In genomic region chr2:31451530-31451929, GRCm38 (mm10) we compare ENCODE assay signal across 19 mouse cellular contexts. TPM values are rescaled to one million over a fixed set of nuclear protein-coding genes. Genes with fewer than 3 reads are reported as not detected.
DNase-seq lines count a peak whose midpoint lies in the region; TF ChIP-seq lines count a peak whose summit lies in the region.
"Had no signal": no experiment of that assay in that cellular context is flagged by ENCODE, and none has a peak within 500 bp of the region (broad histone marks: within the 10 kb centered on the region; RNA-seq: fewer than 3 reads in every experiment).

No protein-coding gene starts in this region.

- H3K27ac ChIP-seq in CH12.LX (ENCODE audit: insufficient read depth, low read depth) = no peak overlapping the region
- H3K27ac ChIP-seq: heart, adult 2 months; heart, embryonic 15.5 days; limb, embryonic 12.5 days; midbrain, embryonic 12.5 days; neural tube, embryonic 13.5 days had no signal

- no peaks in the 10 kb centered on the region for H3K27me3 ChIP-seq in CH12.LX (replicated peaks)
- H3K27me3 ChIP-seq: heart, embryonic 15.5 days; limb, embryonic 12.5 days; liver, embryonic 13.5 days had no signal

- no peak overlapping the region for H3K4me2 ChIP-seq in CH12.LX (ENCODE audit: insufficient read depth, low read depth, poor library complexity, severe bottlenecking)
- H3K4me2 ChIP-seq: heart, embryonic 15.5 days; limb, embryonic 12.5 days; liver, embryonic 13.5 days; lung, embryonic 14.5 days; midbrain, embryonic 12.5 days; neural tube, embryonic 13.5 days had no signal

- no peak for TF ChIP-seq POLR2A in CH12.LX (IDR thresholded peaks at IDR 0.05; ENCODE audit: low read depth, low read length)

- in situ Hi-C loops in CH12.LX (cut with MboI; ENCODE audit: low pct_ligation_motif_present, low pct_unique_long_range_greater_than_20kb, low sequenced_read_pairs) = loop anchor here (25.0 kb wide), 1 partner anchor 389 kb away; no protein-coding TSS in a partner anchor

- H3K4me1 ChIP-seq in CH12.LX (ENCODE audit: control insufficient read depth in 1 of 2, insufficient read depth in 2 of 2) = peaks cover 38 to 79% of the 10 kb centered on the region in 2 experiments

- H3K4me3 ChIP-seq in CH12.LX (replicated peaks in 1 of 3; ENCODE audit: low read depth in 2 of 3, low read length in 2 of 3, poor library complexity in 1 of 3) = no peak overlapping the region
- H3K4me3 ChIP-seq: heart, adult 2 months; heart, embryonic 15.5 days; limb, embryonic 12.5 days; liver, embryonic 13.5 days; midbrain, embryonic 12.5 days; neural tube, embryonic 13.5 days had no signal

- no peak overlapping the region for H3K9ac ChIP-seq in CH12.LX (ENCODE audit: insufficient read depth, low read depth)
- H3K9ac ChIP-seq: heart, embryonic 15.5 days; limb, embryonic 12.5 days; liver, embryonic 13.5 days; lung, embryonic 14.5 days; midbrain, embryonic 12.5 days; neural tube, embryonic 13.5 days had no signal

- peak; percentile 42 for DNase-seq in CD4-positive helper T cell, adult 2 months (ENCODE audit: low read depth, low spot score)
- peak; percentile 64 for DNase-seq in CH12.LX (ENCODE audit: extremely low read depth)
- peak; percentile 69 for DNase-seq in induced T-regulatory cell, adult 2 months (ENCODE audit: low read depth)
- peak; percentile 63 for DNase-seq in thymus, postnatal 14 days
- DNase-seq in heart, postnatal 4 days = no peak
- DNase-seq in cerebellum, adult 18-20 months = no peak
- DNase-seq in lung, postnatal 10 days = no peak
- DNase-seq: adrenal gland, adult 2 months; cerebellum, adult 8-10 months; heart, adult 2 months; kidney, postnatal 4 days; liver, embryonic 13.5 days; lung, embryonic 14.5 days; lung, postnatal 4 days; right cerebral cortex, adult 18-20 months had no signal

- TF ChIP-seq RAD21 in CH12.LX (IDR thresholded peaks at IDR 0.05; ENCODE audit: low read depth, low read length) = no peak

- H3K36me3 ChIP-seq in CH12.LX (replicated peaks in 1 of 2; ENCODE audit: control insufficient read depth in 1 of 2, insufficient read depth in 1 of 2, low read length in 1 of 2) = peaks cover 12 to 37% of the 10 kb centered on the region in 2 experiments
- H3K36me3 ChIP-seq: heart, embryonic 15.5 days; limb, embryonic 12.5 days; liver, embryonic 13.5 days; midbrain, embryonic 12.5 days; neural tube, embryonic 13.5 days had no signal

- TF ChIP-seq EP300 in CH12.LX (IDR thresholded peaks at IDR 0.05; ENCODE audit: low read length) = no peak

- dilution Hi-C loops in CH12.LX (cut with MboI; ENCODE audit: extremely low pct_ligation_motif_present, extremely low pct_unique_long_range_greater_than_20kb, low sequenced_read_pairs) = no loop called here

- H3K9me3 ChIP-seq in CH12.LX (replicated peaks; ENCODE audit: low read length) = no peaks in the 10 kb centered on the region
- H3K9me3 ChIP-seq: heart, embryonic 15.5 days; limb, embryonic 12.5 days; liver, embryonic 13.5 days; midbrain, embryonic 12.5 days; neural tube, embryonic 13.5 days had no signal

- H3K79me2 ChIP-seq in CH12.LX (replicated peaks; ENCODE audit: control insufficient read depth, extremely low read depth, insufficient read depth, poor library complexity, severe bottlenecking) = peaks cover 5% of the 10 kb centered on the region

- no peak for TF ChIP-seq CTCF in CH12.LX (conservative IDR thresholded peaks at IDR 0.05 in 1 of 2, IDR thresholded peaks at IDR 0.05 in 1 of 2; ENCODE audit: low read depth in 2 of 2, low read length in 2 of 2)

TF ChIP-seq in CH12.LX, 34 proteins besides CTCF, POLR2A, EP300 and RAD21:
- TF ChIP-seq SIN3A (IDR thresholded peaks at IDR 0.05; ENCODE audit: low read length) = no peak
- TF ChIP-seq E2F4 (IDR thresholded peaks at IDR 0.05; ENCODE audit: insufficient replicate concordance, low read depth, low read length) = no peak
- TF ChIP-seq UBTF (IDR thresholded peaks at IDR 0.05; ENCODE audit: low read depth, low read length) = no peak
- TF ChIP-seq GABPA (IDR thresholded peaks at IDR 0.05; ENCODE audit: insufficient replicate concordance, low read depth, low read length) = no peak
- TF ChIP-seq TCF12 (IDR thresholded peaks at IDR 0.05; ENCODE audit: low read depth, low read length) = no peak
- no peak for TF ChIP-seq JUND (conservative IDR thresholded peaks at IDR 0.05; ENCODE audit: low read depth, low read length)
- TF ChIP-seq MYC (IDR thresholded peaks at IDR 0.05; ENCODE audit: low read depth, low read length) = no peak
- no peak for TF ChIP-seq POLR2AphosphoS2 (IDR thresholded peaks at IDR 0.05; ENCODE audit: low read depth, low read length)
- TF ChIP-seq JUN (IDR thresholded peaks at IDR 0.05; ENCODE audit: insufficient read depth, low read depth, low read length) = no peak
- no peak for TF ChIP-seq MAFK (IDR thresholded peaks at IDR 0.05; ENCODE audit: insufficient replicate concordance, low read length)
- no peak for TF ChIP-seq MAX (IDR thresholded peaks at IDR 0.05; ENCODE audit: low read length)
- no peak for TF ChIP-seq CHD2 (IDR thresholded peaks at IDR 0.05; ENCODE audit: low read length)
- no peak for TF ChIP-seq TBP (conservative IDR thresholded peaks at IDR 0.05; ENCODE audit: low read depth, low read length)
- TF ChIP-seq PAX5 (IDR thresholded peaks at IDR 0.05; ENCODE audit: low read length) = no peak
- TF ChIP-seq HCFC1 (IDR thresholded peaks at IDR 0.05; ENCODE audit: low read depth, low read length) = no peak
- TF ChIP-seq ELF1 (IDR thresholded peaks at IDR 0.05; ENCODE audit: low read depth, low read length) = no peak
TF ChIP-seq in CH12.LX: peak in this region for 0.

RNA-seq across cellular contexts. Expression of gene Ass1, which starts 18.5 kb away (rescaled TPM):
- 45.1 and 64.4 TPM in 2 replicates for total RNA-seq in CH12.LX (2012; rRNA removed)
- total RNA-seq in CH12.LX (2014; rRNA removed) = 87.8 and 97.4 TPM in 2 replicates
- 204 and 211 TPM in 2 replicates for polyA plus RNA-seq in CH12.LX (2012; ENCODE audit: insufficient read length, low read depth)
- total RNA-seq in heart, postnatal 4 days (2021) = 1 to 10 TPM; 4.9 to 6.6 TPM

Comparison
In these comparisons a context has a peak if more than half of its experiments do, and no peak if none do; other contexts are left out.
1. DNase-seq: peak in CD4-positive helper T cell, adult 2 months (single experiment), CH12.LX (single experiment), induced T-regulatory cell, adult 2 months (single experiment) and thymus, postnatal 14 days (single experiment); none in heart, postnatal 4 days (single experiment), cerebellum, adult 18-20 months (0 of 2) and lung, postnatal 10 days (single experiment).
2. RNA of gene Ass1, which starts 18.5 kb away (total RNA-seq): 45.1 to 97.4 TPM in CH12.LX; 4.9 to 6.6 TPM in heart, postnatal 4 days; every median in the first group is over 4 times any median in the second.